Mouse (Mus musculus) bone marrow, adult 2 months (tissue): ENCODE measurements around the gene Coasy. TPM values are rescaled to one million over a fixed set of nuclear protein-coding genes. Genes with fewer than 3 reads are reported as not detected.

Source experiments
- H3K27ac ChIP-seq: fragments of 200-500 bp; 2 replicates; pipeline ENCODE4 v1.5.1; 2012; ENCODE audit warnings: low read depth, mild to moderate bottlenecking, control low read depth, inconsistent platforms, low read length; ENCODE audit not compliant: control insufficient read depth, poor library complexity, insufficient read depth
- H3K4me1 ChIP-seq: fragments of 200-500 bp; 2 replicates; pipeline ENCODE4 v1.6.1; 2011; ENCODE audit warnings: low read length; ENCODE audit not compliant: control insufficient read depth, insufficient read depth
- H3K4me3 ChIP-seq: fragments of 200-500 bp; replicated peaks from 2 replicates; pipeline ENCODE3; 2011; ENCODE audit warnings: mild to moderate bottlenecking, low read depth, low read length, control low read depth; ENCODE audit not compliant: control insufficient read depth
- CTCF ChIP-seq: fragments of 200-500 bp; IDR thresholded peaks from 2 replicates; pipeline ENCODE4 v1.5.1; 2011; ENCODE audit warnings: low read length, control low read depth; ENCODE audit not compliant: control insufficient read depth, insufficient read depth
- POLR2A ChIP-seq: fragments of 200-500 bp; IDR thresholded peaks from 2 replicates; pipeline ENCODE4 v1.6.1; 2011; ENCODE audit warnings: low read depth, mild to moderate bottlenecking, control low read depth, low read length, borderline replicate concordance; ENCODE audit not compliant: control insufficient read depth
- WGBS: fragments of 180-500 bp; shearing (Covaris S2); methylation state at CpG from one replicate; pipeline ENCODE4 v1.1.7; 2018; 5-methylcytosine and 5-hydroxymethylcytosine counted together
- polyA plus RNA-seq: library from polyadenylated mRNA; stranded (reverse); fragments of >200 nt; gene quantifications from 2 replicates; pipeline ENCODE4 v1.2.4, GENCODE M21; 2011; ENCODE audit warnings: low replicate concordance; ENCODE audit not compliant: missing spikeins, insufficient read depth, insufficient read length

Gene Coasy
- polyA plus RNA-seq, 1 experiment: 25.5 TPM

GRCm38 (mm10) chr11:101080421-101080820, 1.9 kb upstream of the Coasy start:
- TF ChIP-seq POLR2A (no peak), CTCF (no peak)
- Histone ChIP-seq H3K4me1 (peaks cover 2% of the 10 kb centered on the region), H3K27ac (no peak overlapping the region), H3K4me3 (no peak overlapping the region)
- WGBS: 86% methylated on average over 5 of the region's 5 CpGs

GRCm38 (mm10) chr11:101081659-101082058, 706 bp upstream of the Coasy start:
- Histone ChIP-seq H3K4me1 (peaks cover 4% of the 10 kb centered on the region), H3K27ac (peak overlapping the region; percentile 75), H3K4me3 (peak overlapping the region; percentile 53)
- WGBS: 11% methylated on average over 10 of the region's 10 CpGs
- TF ChIP-seq POLR2A (no peak), CTCF (no peak)

GRCm38 (mm10) chr11:101083083-101083697, 825 bp downstream of the Coasy start:
- 24% methylated on average over 19 of the region's 19 CpGs for WGBS
- H3K27ac ChIP-seq: peak overlapping the region; percentile 82
- peaks cover 10% of the 10 kb centered on the region for H3K4me1 ChIP-seq

GRCm38 (mm10) chr11:101084246-101084645, 1.9 kb downstream of the Coasy start:
- no peak for TF ChIP-seq POLR2A
- TF ChIP-seq CTCF: no peak
- peaks cover 9% of the 10 kb centered on the region for H3K4me1 ChIP-seq
- no peak overlapping the region for H3K4me3 ChIP-seq
- H3K27ac ChIP-seq: no peak overlapping the region
- WGBS: 87% methylated on average over 14 of the region's 14 CpGs

More at GRCm38 (mm10) chr11:101083083-101083697, 825 bp downstream of the Coasy start:
- peak overlapping the region; percentile 77 for H3K4me3 ChIP-seq
- TF ChIP-seq POLR2A: no peak
- TF ChIP-seq CTCF: no peak

GRCm38 (mm10) chr11:101084811-101085210, 2.4 kb downstream of the Coasy start:
- no peak overlapping the region for H3K27ac ChIP-seq
- TF ChIP-seq POLR2A (no peak), CTCF (no peak)
- WGBS: 94% methylated on average over 12 of the region's 12 CpGs
- H3K4me1 ChIP-seq: peaks cover 8% of the 10 kb centered on the region; the same call in 1 of the 2 replicates
- H3K4me3 ChIP-seq: no peak overlapping the region

- H3K4me1 ChIP-seq: peaks cover 8% of the 10 kb centered on the region; the same call in 1 of the 2 replicates
- no peak overlapping the region for H3K4me3 ChIP-seq
- no peak overlapping the region for H3K27ac ChIP-seq
- 88% methylated on average over 18 of the region's 18 CpGs for WGBS
- TF ChIP-seq CTCF: no peak
- no peak for TF ChIP-seq POLR2A
Observed at GRCm38 (mm10) chr11:101085617-101086322, 3.4 kb downstream of the Coasy start.

- H3K4me3 ChIP-seq: no peak overlapping the region
- no peak overlapping the region for H3K27ac ChIP-seq
- 74% methylated on average over 6 of the region's 6 CpGs for WGBS
- H3K4me1 ChIP-seq: peaks cover 8% of the 10 kb centered on the region; the same call in 1 of the 2 replicates
- TF ChIP-seq POLR2A: no peak
- TF ChIP-seq CTCF: no peak
Observed at GRCm38 (mm10) chr11:101086323-101086674, 3.9 kb downstream of the Coasy start.
